Mouse (Mus musculus) olfactory bulb, adult 2 months (tissue): ENCODE data around the gene Acap3. TPM values are rescaled to one million over a fixed set of nuclear protein-coding genes. Genes with fewer than 3 reads are reported as not detected.

Source experiments
- H3K27ac ChIP-seq: fragments of 200-500 bp; 2 replicates; pipeline ENCODE4 v1.5.1; 2012; ENCODE audit warnings: low read depth, low read length; ENCODE audit not compliant: insufficient read depth
- H3K4me1 ChIP-seq: fragments of 200-500 bp; 2 replicates; pipeline ENCODE4 v1.6.1; 2012; ENCODE audit warnings: low read length; ENCODE audit not compliant: control insufficient read depth, insufficient read depth
- H3K4me3 ChIP-seq: fragments of 200-500 bp; 2 replicates; pipeline ENCODE4 v1.5.1; 2012; ENCODE audit warnings: mild to moderate bottlenecking, low read depth, low read length, moderate library complexity; ENCODE audit not compliant: insufficient read depth
- CTCF ChIP-seq: fragments of 200-500 bp; IDR thresholded peaks from 2 replicates; pipeline ENCODE4 v1.5.1; 2012; ENCODE audit warnings: low read depth, mild to moderate bottlenecking, low read length, moderate library complexity; ENCODE audit not compliant: insufficient read depth
- POLR2A ChIP-seq: fragments of 200-500 bp; IDR thresholded peaks from 2 replicates; pipeline ENCODE4 v1.6.1; 2012; ENCODE audit warnings: mild to moderate bottlenecking, low read depth, low read length, moderate library complexity; ENCODE audit not compliant: insufficient read depth
- WGBS: fragments of 180-500 bp; shearing (Covaris S2); methylation state at CpG from one replicate; pipeline ENCODE4 v1.1.7; 2018; 5-methylcytosine and 5-hydroxymethylcytosine counted together
- polyA plus RNA-seq: library from polyadenylated mRNA; stranded (reverse); fragments of >200 nt; gene quantifications from 2 replicates; pipeline ENCODE4 v1.2.4, GENCODE M21; 2012; ENCODE audit warnings: low replicate concordance; ENCODE audit not compliant: missing spikeins, insufficient read depth, insufficient read length

Acap3 gene
- polyA plus RNA-seq, 1 experiment = not detected

- TF ChIP-seq POLR2A (no peak), CTCF (no peak)
- Histone ChIP-seq H3K27ac (no peak overlapping the region), H3K4me3 (no peak overlapping the region), H3K4me1 (peaks cover 7% of the 10 kb centered on the region; the same call in 1 of the 2 replicates)
- 89% methylated on average over 13 of the region's 13 CpGs for WGBS
Observed at GRCm38 (mm10) chr4:155904318-155905102, 12.9 kb downstream of the Acap3 start.

GRCm38 (mm10) chr4:155905634-155906033, 14.0 kb downstream of the Acap3 start:
- WGBS = 87% methylated on average over 13 of the region's 13 CpGs
- no peak overlapping the region for H3K4me3 ChIP-seq

GRCm38 (mm10) chr4:155906125-155906524, 14.5 kb downstream of the Acap3 start:
- peaks cover 4% of the 10 kb centered on the region; the same call in 1 of the 2 replicates for H3K4me1 ChIP-seq
- no peak for TF ChIP-seq POLR2A
- no peak for TF ChIP-seq CTCF
- 87% methylated on average over 9 of the region's 9 CpGs for WGBS
- H3K4me3 ChIP-seq = no peak overlapping the region
- H3K27ac ChIP-seq = no peak overlapping the region

More at GRCm38 (mm10) chr4:155905634-155906033, 14.0 kb downstream of the Acap3 start:
- Histone ChIP-seq H3K27ac (no peak overlapping the region), H3K4me1 (peaks cover 7% of the 10 kb centered on the region; the same call in 1 of the 2 replicates)
- TF ChIP-seq CTCF (no peak), POLR2A (no peak)

GRCm38 (mm10) chr4:155907003-155907402, 15.4 kb downstream of the Acap3 start:
- H3K4me1 ChIP-seq = no peaks in the 10 kb centered on the region
- H3K27ac ChIP-seq = no peak overlapping the region
- WGBS = 78% methylated on average over 11 of the region's 11 CpGs
- no peak for TF ChIP-seq POLR2A
- no peak for TF ChIP-seq CTCF
- no peak overlapping the region for H3K4me3 ChIP-seq

- H3K4me1 ChIP-seq = no peaks in the 10 kb centered on the region
- no peak overlapping the region for H3K27ac ChIP-seq
- 73% methylated on average over 7 of the region's 7 CpGs for WGBS
- TF ChIP-seq POLR2A (no peak), CTCF (no peak)
- H3K4me3 ChIP-seq = no peak overlapping the region
Observed at GRCm38 (mm10) chr4:155908281-155908680, 16.7 kb downstream of the Acap3 start.

- WGBS = 86% methylated on average over 4 of the region's 4 CpGs
- no peak overlapping the region for H3K27ac ChIP-seq
- TF ChIP-seq POLR2A = no peak
- no peak for TF ChIP-seq CTCF
Observed at GRCm38 (mm10) chr4:155908751-155909150, 17.1 kb downstream of the Acap3 start.

GRCm38 (mm10) chr4:155932031-155932430, 40.4 kb downstream of the Acap3 start:
- TF ChIP-seq CTCF (no peak), POLR2A (no peak)
- no peaks in the 10 kb centered on the region for H3K4me1 ChIP-seq
- H3K27ac ChIP-seq = no peak overlapping the region
- 74% methylated on average over 1 of the region's 1 CpGs for WGBS
- no peak overlapping the region for H3K4me3 ChIP-seq

More at GRCm38 (mm10) chr4:155908751-155909150, 17.1 kb downstream of the Acap3 start:
- no peaks in the 10 kb centered on the region for H3K4me1 ChIP-seq
- no peak overlapping the region for H3K4me3 ChIP-seq

GRCm38 (mm10) chr4:155943049-155943452, 51.4 kb downstream of the Acap3 start:
- TF ChIP-seq POLR2A (no peak), CTCF (no peak)
- H3K4me3 ChIP-seq = peak overlapping the region; percentile 76
- under 1% methylated on average over 17 of the region's 17 CpGs for WGBS
- H3K27ac ChIP-seq = peak overlapping the region; percentile 38
- H3K4me1 ChIP-seq = peaks cover 10% of the 10 kb centered on the region

GRCm38 (mm10) chr4:155943534-155944249, 52.1 kb downstream of the Acap3 start, which contains the start of gene Ube2j2:
TSS of gene Ube2j2 (plus strand) at chr4:155943831.
- WGBS = under 1% methylated on average over 85 of the region's 85 CpGs
- Histone ChIP-seq H3K4me1 (peaks cover 10% of the 10 kb centered on the region), H3K27ac (peak within 1 kb of the TSS; percentile 38), H3K4me3 (peak within 1 kb of the TSS; percentile 76)
- TF ChIP-seq POLR2A (peak; percentile 82), CTCF (no peak)
